Mouse (Mus musculus) MEL (cell line): ENCODE measurements at regions not wholly inside any gene's neighbourhood (a gene's known extent, or its start where the extent isn't known, plus 50 kb on each side); places are given as distances from the start of the nearest gene placed in this dataset.

Experiments used
- CHD1 ChIP-seq: IDR thresholded peaks from 2 replicates; pipeline ENCODE4 v1.6.1; 2012; ENCODE audit warnings: low read depth, mild to moderate bottlenecking, inconsistent platforms, low read length, improper control_type of control experiment
- CHD2 ChIP-seq: IDR thresholded peaks from 2 replicates; pipeline ENCODE4 v1.6.1; 2011; ENCODE audit warnings: low read length, improper control_type of control experiment
- CTCF ChIP-seq, 3 experiments: IDR thresholded peaks in 2 of 3; conservative IDR thresholded peaks in 1 of 3; 2 replicates each; pipeline ENCODE4 v1.5.1; 2011 to 2012; ENCODE audit warnings: low read length in 3 of 3, low read depth in 2 of 3, mild to moderate bottlenecking in 2 of 3, improper control_type of control experiment in 1 of 3, inconsistent platforms in 1 of 3, mixed read lengths in 1 of 3, moderate library complexity in 1 of 3; ENCODE audit not compliant: control insufficient read depth in 1 of 3, insufficient read depth in 1 of 3, poor library complexity in 1 of 3, severe bottlenecking in 1 of 3
- ELF1 ChIP-seq: IDR thresholded peaks from 2 replicates; pipeline ENCODE4 v1.6.1; 2014; ENCODE audit warnings: low read depth, mild to moderate bottlenecking, inconsistent platforms, low read length, improper control_type of control experiment, moderate library complexity
- EP300 ChIP-seq, 2 experiments: IDR thresholded peaks; 2 replicates each; pipeline ENCODE4 v1.6.1; 2011; ENCODE audit warnings: improper control_type of control experiment in 2 of 2, low read length in 2 of 2, low read depth in 1 of 2, mild to moderate bottlenecking in 1 of 2
- GABPA ChIP-seq: IDR thresholded peaks from 2 replicates; pipeline ENCODE4 v1.6.1; 2012; ENCODE audit warnings: low read depth, mild to moderate bottlenecking, inconsistent platforms, low read length, improper control_type of control experiment, moderate library complexity
- JUND ChIP-seq: IDR thresholded peaks from 2 replicates; pipeline ENCODE4 v1.6.1; 2011; ENCODE audit warnings: low read depth, mild to moderate bottlenecking, improper control_type of control experiment, low read length
- KAT2A ChIP-seq: conservative IDR thresholded peaks from 2 replicates; pipeline ENCODE4 v1.6.1; 2012; ENCODE audit warnings: low read depth, low read length, improper control_type of control experiment, inconsistent platforms
- MAX ChIP-seq: IDR thresholded peaks from 2 replicates; pipeline ENCODE4 v1.6.1; 2011; ENCODE audit warnings: low read length, improper control_type of control experiment
- POLR2A ChIP-seq, 2 experiments: IDR thresholded peaks; 2 replicates each; pipeline ENCODE4 v1.6.1; 2011 to 2012; ENCODE audit warnings: low read length in 2 of 2, mild to moderate bottlenecking in 2 of 2, control low read depth in 1 of 2, improper control_type of control experiment in 1 of 2, low read depth in 1 of 2, moderate library complexity in 1 of 2; ENCODE audit not compliant: control insufficient read depth in 1 of 2, insufficient read depth in 1 of 2, poor library complexity in 1 of 2
- POLR2AphosphoS2 ChIP-seq: IDR thresholded peaks from 2 replicates; pipeline ENCODE4 v1.6.1; 2011; ENCODE audit warnings: low read length, improper control_type of control experiment
- ZC3H11A ChIP-seq: IDR thresholded peaks from 2 replicates; pipeline ENCODE4 v1.6.1; 2012; ENCODE audit warnings: low read depth, mild to moderate bottlenecking, inconsistent platforms, low read length, improper control_type of control experiment
- ZKSCAN1 ChIP-seq: IDR thresholded peaks from 2 replicates; pipeline ENCODE4 v1.6.1; 2012; ENCODE audit warnings: low read depth, mild to moderate bottlenecking, inconsistent platforms, low read length, improper control_type of control experiment, moderate library complexity
- ZNF384 ChIP-seq: IDR thresholded peaks from 2 replicates; pipeline ENCODE4 v1.6.1; 2012; ENCODE audit warnings: low read depth, mild to moderate bottlenecking, inconsistent platforms, low read length, improper control_type of control experiment

DNA sequence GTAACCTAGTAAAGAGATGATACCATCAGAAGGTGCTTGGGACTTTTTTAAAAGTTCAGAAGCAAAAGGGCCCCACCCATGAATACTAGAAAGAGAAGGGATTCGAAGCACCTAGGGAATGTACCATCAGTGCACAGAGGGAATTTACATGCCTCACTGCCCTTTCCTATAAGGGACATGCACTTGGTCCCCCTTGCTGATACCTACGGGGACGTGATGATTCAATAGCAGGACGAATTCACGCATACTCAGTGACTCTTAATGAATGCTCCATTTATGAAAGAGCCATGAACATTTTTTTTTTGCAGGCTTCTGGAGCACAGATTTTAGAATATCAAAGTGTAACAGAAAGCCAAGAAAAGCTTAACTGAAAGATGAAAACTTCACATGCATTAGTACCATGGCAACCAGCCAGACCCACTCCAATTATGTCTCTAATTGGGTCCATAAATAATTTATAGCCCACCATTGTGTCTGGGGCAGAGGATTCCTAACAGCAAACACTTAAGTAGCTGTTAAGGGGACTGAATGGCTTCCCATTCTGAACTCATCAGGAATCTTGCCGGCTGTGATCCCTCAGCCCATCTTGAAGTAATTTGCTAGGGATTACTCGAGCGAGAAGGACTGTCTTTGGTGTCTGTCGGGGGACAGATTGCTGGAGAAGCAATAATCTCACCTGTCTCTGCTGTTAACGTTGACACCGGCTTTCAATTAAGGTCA is 59.4 kb upstream of the Prokr2 start:
- TF ChIP-seq GABPA (no peak), CTCF (IDR thresholded peaks at IDR 0.05 in 2 of 3, conservative IDR thresholded peaks at IDR 0.05 in 1 of 3; ENCODE audit: control insufficient read depth in 1 of 3, insufficient read depth in 1 of 3, low read depth in 2 of 3, low read length in 3 of 3, poor library complexity in 1 of 3, severe bottlenecking in 1 of 3) (no peak), CHD1 (no peak), ZC3H11A (no peak), POLR2A (IDR thresholded peaks at IDR 0.05; ENCODE audit: control insufficient read depth in 1 of 2, insufficient read depth in 1 of 2, low read depth in 1 of 2, low read length in 2 of 2, poor library complexity in 1 of 2) (no peak), JUND (no peak), EP300 (IDR thresholded peaks at IDR 0.05; ENCODE audit: low read depth in 1 of 2, low read length in 2 of 2) (no peak), POLR2AphosphoS2 (no peak), ELF1 (no peak), ZNF384 (no peak), CHD2 (no peak), MAX (no peak), KAT2A (no peak), ZKSCAN1 (no peak)
